Mouse (Mus musculus): ENCODE results near the gene Ntrk3.
A peak's percentile ranks its signal among the peaks of the same experiment; 100 is the strongest.

Ntrk3 gene

GRCm38 (mm10) chr7:78579461-78580234, 158.2 kb downstream of the Ntrk3 start:
- ATAC-seq (ENCODE audit: low TSS enrichment) = no peak; the same call in 1 of the 2 replicates

- ATAC-seq (ENCODE audit: low TSS enrichment) = no peak; the same call in 1 of the 2 replicates
These were observed 159.1 kb downstream of the Ntrk3 start for GRCm38 (mm10) chr7:78578461-78579359.

DNA sequence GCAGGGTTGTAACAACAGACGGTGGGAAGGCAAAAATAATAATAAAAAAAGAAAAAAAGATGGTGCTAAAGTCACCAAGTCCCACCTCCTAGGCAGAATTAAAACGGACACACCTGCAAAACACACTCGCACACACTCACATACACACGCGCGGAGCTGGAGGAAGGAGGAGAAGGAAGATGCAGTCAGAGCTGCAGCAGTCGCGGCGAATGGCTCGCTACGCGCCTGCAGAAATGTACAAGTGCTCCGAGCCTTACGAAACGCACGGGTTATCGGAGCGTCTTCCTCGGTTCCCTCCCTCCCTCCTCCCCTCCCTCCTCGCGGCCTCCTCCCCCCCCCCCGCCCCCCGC, 159.7 kb downstream of the Ntrk3 start:
- ATAC-seq (ENCODE audit: low TSS enrichment) = no peak

GRCm38 (mm10) chr7:78577462-78578110, 160.2 kb downstream of the Ntrk3 start:
- no peak for ATAC-seq (ENCODE audit: low TSS enrichment)

DNA sequence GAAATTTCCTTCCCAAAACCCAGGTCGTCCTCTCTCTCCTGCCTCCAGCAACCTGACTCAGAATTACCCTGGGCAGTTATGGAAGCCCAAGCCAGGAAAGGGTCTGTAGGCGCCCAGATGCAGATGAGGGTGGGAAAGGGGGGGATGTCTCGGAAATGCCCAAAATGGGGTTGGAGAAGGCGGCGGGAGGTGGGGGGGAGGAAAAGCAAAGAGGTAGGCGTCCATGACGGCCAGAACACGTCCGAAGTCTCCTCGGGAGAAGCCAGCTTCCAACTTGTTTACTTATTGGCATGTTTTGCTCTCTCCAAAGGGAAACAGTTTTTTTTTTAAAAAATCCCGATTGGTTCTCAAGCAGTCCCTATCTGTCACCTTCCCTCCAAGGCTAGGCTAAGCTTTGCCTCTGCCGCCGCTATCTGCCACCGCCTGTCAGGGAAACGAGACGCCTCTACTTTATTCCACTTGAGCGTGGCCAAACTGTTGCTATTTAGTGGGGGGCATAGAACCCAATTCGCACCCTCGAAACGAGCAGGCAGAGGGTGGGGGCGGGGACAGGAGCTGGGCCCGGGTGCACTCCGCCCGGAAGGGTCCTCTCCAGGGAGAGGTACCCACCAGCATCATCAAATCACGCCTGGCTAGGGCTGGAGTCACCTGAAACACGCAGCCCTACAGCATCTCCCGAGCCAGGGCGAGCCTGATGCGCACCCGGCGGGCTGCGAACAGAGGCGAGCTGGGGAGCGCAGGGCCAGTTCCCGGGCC, 160.9 kb downstream of the Ntrk3 start:
- ATAC-seq (ENCODE audit: low TSS enrichment) = peak; percentile 10; the same call in 1 of the 2 replicates

GRCm38 (mm10) chr7:78576169-78576568, 161.6 kb downstream of the Ntrk3 start:
- ATAC-seq (ENCODE audit: low TSS enrichment) = no peak

DNA sequence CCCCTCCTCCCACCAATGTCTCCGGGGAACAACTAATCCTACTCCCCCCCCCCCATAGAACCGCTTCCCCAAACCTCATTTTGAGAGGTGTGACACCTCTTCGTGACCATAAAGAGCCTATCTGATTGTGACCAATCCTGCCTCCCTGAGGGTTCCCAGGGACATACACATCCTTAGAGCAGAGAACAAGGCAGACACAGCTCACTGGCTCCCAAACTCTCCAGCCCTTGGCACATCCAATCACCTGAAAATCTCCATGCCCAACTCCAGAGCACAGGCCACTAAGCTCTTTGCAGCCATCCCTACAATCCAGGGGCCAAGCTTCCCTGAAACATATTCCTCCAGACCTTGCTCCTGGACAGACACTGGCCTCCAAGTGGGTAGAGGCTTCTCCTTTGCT, 162.3 kb downstream of the Ntrk3 start:
- ATAC-seq (ENCODE audit: low TSS enrichment) = no peak

DNA sequence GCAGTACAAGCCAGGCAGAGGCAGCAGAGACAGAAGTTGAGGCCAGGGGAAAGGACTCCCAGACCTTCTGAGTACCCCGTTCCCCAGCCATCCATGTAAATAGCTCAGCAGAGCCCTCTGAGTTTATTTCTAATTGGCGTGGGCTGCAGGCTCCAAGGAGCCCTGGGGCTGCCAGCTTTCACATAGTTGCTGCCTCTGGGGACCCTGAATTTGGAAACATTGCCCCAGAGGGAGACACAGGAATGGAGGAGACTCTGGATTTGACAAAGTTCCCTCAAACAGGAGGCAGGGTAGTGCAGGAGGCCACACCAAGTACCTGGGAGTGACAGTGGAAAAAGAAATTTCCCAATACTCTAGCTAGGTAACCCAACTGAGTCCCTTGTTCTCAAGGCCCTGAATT, 166.6 kb downstream of the Ntrk3 start:
- no peak for ATAC-seq (ENCODE audit: low TSS enrichment)

DNA sequence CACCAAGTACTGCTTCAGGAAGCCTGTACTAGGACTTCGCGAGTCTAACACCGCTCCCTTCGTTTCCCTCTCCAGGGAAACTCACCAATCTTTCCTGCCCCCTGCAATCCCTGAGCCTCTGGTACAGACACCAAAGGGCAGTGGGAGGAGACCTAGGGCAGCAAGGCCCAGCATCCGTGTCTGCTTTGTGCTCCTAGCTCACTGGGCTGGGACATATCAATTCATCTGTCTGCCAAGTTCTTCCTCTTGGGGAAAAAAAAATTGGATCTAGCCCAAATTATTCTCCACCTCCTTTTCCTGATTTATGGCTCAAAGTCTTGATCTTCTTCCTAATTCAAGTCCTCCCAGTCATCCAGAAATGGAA, 168.6 kb downstream of the Ntrk3 start:
- ATAC-seq (ENCODE audit: low TSS enrichment) = peak; percentile 18; the same call in 1 of the 2 replicates

GRCm38 (mm10) chr7:78568411-78569254, 169.2 kb downstream of the Ntrk3 start:
- ATAC-seq (ENCODE audit: low TSS enrichment) = peak; percentile 85

DNA sequence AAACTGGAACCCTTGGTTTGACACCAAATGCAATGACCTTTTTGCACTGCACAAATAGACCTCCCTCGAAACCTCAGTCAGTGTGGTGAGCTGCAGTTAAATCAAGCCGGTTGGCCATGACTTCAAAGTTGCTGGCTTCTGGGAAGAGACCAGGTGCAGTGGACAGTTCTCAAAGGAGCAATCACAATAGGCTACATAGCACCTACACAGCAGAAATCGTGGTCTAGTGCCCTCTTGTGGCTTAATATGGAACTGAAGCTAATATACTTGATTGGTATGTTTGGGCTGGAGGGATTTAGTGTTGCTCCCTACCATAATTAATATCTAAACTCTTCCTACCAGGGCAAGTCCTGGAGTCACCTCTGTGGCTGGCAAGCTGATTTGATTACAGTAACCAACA, 171.2 kb downstream of the Ntrk3 start:
- ATAC-seq (ENCODE audit: low TSS enrichment) = no peak

- ATAC-seq (ENCODE audit: low TSS enrichment) = no peak
These were observed 172.4 kb downstream of the Ntrk3 start for GRCm38 (mm10) chr7:78565386-78565785.

DNA sequence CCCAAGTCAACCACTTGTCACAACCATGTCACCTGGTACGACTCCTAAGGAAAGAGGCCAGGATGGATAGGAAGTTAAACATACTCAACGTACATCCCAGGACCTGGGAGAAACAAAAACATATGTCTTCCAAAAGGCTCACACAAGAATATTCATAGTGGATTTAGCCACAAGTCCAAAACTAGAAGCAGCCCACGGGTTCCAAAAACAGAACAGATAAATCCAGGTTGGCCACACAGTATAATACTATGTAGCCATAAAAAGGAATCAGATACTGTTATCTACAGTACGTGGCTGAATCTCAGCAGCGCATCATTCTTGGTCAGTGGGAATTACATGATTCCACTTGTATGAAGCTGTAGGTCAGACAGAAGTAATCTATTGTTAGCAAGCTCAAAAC, 179.3 kb downstream of the Ntrk3 start:
- peak; percentile 79 for ATAC-seq (ENCODE audit: low TSS enrichment)

- no peak for ATAC-seq (ENCODE audit: low TSS enrichment)
These were observed 182.3 kb downstream of the Ntrk3 start for GRCm38 (mm10) chr7:78555532-78555931.

DNA sequence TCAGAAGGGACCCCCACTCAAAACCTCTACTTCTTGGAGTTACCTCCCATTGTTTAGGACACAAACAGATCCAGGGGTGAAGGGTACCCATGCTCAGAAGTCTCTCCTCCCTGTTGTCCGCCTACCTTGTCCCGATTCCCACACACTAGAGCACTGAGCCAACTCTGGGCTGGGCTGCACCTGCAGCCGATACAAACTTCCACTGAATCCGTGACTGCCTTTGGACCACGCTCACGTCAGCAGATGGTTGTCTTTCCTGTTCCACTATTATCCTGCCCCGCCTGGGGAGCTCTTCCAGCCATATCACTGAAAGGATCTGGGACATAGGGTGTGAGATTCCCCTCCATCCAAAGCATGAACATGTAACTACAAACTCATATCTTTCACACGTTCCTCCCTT, 188.4 kb downstream of the Ntrk3 start:
- peak; percentile 63 for ATAC-seq (ENCODE audit: low TSS enrichment)

DNA sequence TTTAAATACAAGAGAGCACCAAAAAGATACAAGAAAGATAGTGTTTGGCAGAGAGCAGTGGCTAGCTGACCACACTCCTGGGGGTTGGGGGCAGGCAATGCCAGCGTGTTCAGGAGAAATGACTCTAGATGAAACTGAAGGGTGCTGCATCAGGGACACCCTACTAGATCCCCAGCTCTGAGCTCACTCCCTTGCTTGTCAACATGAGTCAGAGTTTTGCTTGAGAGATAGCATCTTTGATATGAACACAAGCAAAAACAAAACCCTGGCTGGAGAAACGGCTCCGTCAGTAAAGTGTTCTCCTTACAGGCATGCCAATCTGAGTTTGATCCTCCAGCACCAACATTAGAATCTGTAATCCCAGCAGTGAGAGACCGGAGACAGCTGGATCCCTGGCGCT, 189.1 kb downstream of the Ntrk3 start:
- no peak; the same call in 1 of the 2 replicates for ATAC-seq (ENCODE audit: low TSS enrichment)

DNA sequence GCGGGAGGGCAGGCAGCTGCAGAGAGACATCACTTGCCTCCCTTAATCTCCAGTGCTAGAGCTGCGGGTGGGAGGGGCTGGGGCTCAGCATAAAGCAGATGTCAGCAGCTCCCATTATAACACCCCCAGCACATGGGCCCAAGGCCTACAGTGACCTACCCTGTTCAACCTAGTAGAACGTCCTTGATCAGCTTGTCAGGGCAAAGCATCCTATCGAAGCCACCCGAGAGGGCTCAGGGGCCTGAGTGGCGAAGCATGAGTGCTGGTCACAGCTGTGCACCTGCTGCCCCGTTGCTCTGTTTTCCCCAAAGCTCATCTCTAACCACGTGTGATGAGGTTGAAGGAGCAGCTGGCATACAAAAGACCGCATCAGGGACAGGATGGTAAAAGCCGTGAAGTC, 191.3 kb downstream of the Ntrk3 start:
- no peak for ATAC-seq (ENCODE audit: low TSS enrichment)

DNA sequence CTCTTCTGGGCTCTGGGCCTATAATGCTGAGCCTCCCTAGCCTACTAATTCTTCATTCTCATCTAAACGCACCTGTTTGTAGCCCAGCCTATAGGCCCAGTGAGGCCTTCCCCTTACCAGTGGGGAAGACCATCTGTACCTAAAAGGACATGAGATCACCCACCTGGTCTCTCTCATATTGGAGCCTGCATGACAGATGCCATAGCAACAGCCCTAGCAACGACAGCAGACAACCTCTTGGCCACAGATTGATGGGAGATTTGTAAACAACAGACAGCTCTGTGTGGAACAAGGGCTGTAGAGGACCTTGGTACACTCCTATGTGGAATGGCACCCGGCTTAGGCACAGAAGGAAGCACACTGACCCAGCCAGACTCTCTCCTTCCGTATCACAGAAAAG, 195.3 kb downstream of the Ntrk3 start:
- ATAC-seq (ENCODE audit: low TSS enrichment) = no peak

GRCm38 (mm10) chr7:78530286-78530685, 207.5 kb downstream of the Ntrk3 start:
- no peak for ATAC-seq (ENCODE audit: low TSS enrichment)

GRCm38 (mm10) chr7:78528008-78528407, 209.8 kb downstream of the Ntrk3 start:
- no peak for ATAC-seq (ENCODE audit: low TSS enrichment)

DNA sequence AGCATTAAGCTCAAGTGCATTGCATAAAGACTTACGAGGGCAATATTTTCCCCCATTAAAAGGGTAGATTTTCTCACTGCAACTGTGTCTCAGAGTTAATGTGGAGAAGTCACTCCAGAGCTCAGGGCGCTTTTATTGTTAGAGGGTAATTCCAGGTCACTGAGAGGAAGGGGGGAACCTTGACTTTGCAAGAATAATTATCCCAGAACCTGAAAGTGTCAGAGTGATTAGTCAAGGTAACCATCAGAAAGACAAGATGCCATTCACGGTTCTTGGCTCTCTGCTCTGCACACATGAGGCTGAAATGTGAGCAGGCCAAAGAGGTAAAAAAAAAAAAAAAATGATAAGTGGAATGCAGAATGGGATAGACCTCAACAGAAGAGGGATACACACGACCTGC, 210.2 kb downstream of the Ntrk3 start:
- no peak for ATAC-seq (ENCODE audit: low TSS enrichment)
